Mouse (Mus musculus) limb, embryonic 12.5 days (tissue): ENCODE results near the gene Ccdc62. TPM values are rescaled to one million over a fixed set of nuclear protein-coding genes. Genes with fewer than 3 reads are reported as not detected.

ENCODE experiments used
- ATAC-seq: fragments of 200-750 bp; cut with Nextera tagmentation; 2 replicates; pipeline ENCODE4 v1.8.0; 2017; ENCODE audit warnings: low read depth, moderate TSS enrichment; ENCODE audit not compliant: insufficient number of reproducible peaks, insufficient read depth, low FRiP score, low TSS enrichment
- H3K27ac ChIP-seq: fragments of 300-500 bp; sonication (generic); 2 replicates; pipeline ENCODE4 v1.5.1; 2016; ENCODE audit warnings: mild to moderate bottlenecking, moderate library complexity
- H3K27me3 ChIP-seq: fragments of 300-500 bp; sonication (generic); 2 replicates; pipeline ENCODE4 v1.6.1; 2016; ENCODE audit warnings: mild to moderate bottlenecking, moderate library complexity
- H3K36me3 ChIP-seq: fragments of 300-500 bp; sonication (generic); 2 replicates; pipeline ENCODE4 v1.6.1; 2016; ENCODE audit warnings: mild to moderate bottlenecking, moderate library complexity
- H3K4me1 ChIP-seq: fragments of 300-500 bp; sonication (generic); replicated peaks from 2 replicates; pipeline ENCODE4 v1.6.1; 2016
- H3K4me2 ChIP-seq: fragments of 300-500 bp; sonication (generic); 2 replicates; pipeline ENCODE4 v1.6.1; 2016; ENCODE audit warnings: mild to moderate bottlenecking, moderate library complexity
- H3K4me3 ChIP-seq: fragments of 300-500 bp; sonication (generic); replicated peaks from 2 replicates; pipeline ENCODE4 v1.5.1; 2016; ENCODE audit warnings: mild to moderate bottlenecking
- H3K9ac ChIP-seq: fragments of 300-500 bp; sonication (generic); replicated peaks from 2 replicates; pipeline ENCODE4 v1.6.1; 2016; ENCODE audit warnings: mild to moderate bottlenecking, moderate library complexity
- H3K9me3 ChIP-seq: fragments of 300-500 bp; sonication (generic); 2 replicates; pipeline ENCODE4 v1.6.1; 2016; ENCODE audit warnings: mild to moderate bottlenecking, moderate library complexity
- WGBS: fragments of 180-500 bp; shearing (Covaris S2); methylation state at CpG from one replicate; pipeline ENCODE4 v1.1.7; 2016; 5-methylcytosine and 5-hydroxymethylcytosine counted together
- polyA plus RNA-seq: library from polyadenylated mRNA; unstranded; fragments of >200 nt; fragmentation: Nextera tagmentation; extraction: Ambion mirVana; gene quantifications from 2 replicates; pipeline ENCODE4 v1.2.1, GENCODE M21; 2016

Gene Ccdc62
- polyA plus RNA-seq, 1 experiment from 2014 or later = 5.9 TPM

DNA sequence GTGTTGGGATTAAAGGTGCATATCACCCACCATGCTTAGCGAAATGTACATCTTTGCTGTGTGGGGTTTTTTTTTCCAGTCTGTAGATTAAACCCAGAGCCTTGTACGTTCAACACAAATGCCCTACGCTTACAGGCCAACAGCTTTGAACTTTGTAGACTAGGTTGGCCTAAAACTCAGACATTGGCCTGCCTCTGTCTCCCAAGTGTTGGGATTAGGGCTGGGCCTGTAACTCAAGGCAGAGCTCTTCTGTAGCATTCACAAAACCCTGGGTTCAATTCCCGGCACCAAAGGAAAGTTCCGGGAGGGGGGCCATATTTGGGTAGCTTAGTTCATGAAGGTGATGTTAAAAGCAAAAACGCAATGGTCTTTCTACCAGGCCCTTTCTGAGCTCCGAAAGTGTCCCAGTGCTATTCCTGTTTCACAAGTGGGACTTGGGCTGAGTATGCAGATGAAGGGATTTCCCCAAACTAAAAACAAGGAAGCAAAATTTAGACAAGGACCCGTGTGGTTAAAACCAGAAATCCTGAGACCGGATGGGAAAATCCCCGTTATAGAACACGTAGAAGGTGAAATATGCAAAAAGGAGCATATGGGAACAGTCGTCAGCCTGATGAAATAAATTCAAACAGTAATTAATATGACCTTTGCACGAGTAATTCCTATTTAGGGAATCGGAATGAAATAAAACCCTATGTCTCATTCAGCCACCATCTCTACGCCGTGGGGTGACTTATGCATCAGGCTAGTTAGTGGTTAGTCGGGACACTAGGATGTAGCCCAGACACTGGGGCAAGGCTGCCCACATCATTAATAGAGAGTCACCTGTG is 24.1 kb upstream of the Ccdc62 start:
- H3K36me3 ChIP-seq = peaks cover 32% of the 10 kb centered on the region
- WGBS = 71% methylated on average over 17 of the region's 17 CpGs
- no peak overlapping the region for H3K27ac ChIP-seq

DNA sequence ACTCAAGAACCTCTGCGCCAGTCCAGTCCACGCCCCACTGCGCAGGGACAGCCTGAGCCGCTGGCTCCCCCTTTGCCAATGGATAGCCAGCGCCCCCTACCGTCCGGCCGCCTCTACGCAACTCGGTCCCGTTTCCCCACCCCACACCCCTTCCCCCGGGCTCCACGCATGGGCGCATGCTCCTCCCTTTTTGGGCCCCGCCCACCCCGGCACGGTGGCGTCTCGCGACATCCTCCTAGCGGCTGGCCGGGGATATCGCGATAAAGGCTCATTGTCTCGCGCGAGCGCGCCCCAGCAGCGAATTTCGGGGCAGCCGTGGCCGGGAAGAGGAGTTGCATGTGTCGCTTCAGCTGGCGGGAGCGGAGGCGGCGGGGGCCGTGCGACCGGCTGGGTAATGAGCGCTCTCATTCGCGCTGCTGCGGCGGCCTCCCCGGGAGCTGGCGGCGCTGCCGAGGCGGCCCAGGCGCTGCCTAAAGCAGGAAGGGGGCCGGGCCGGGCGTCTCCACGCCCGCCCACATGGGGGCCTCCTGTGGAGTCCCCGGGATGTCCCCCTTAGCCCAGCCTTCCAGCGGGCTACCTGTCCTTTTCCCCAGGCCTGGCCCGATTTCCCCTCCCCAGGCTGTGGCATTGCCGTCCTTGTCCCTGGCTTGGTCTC is 23.4 kb upstream of the Ccdc62 start, which contains the start of gene Denr:
TSS of gene Denr (plus strand) at position 200 of the 655 bp plus-strand sequence.
- Histone ChIP-seq H3K27me3 (no peaks in the 10 kb centered on the region), H3K36me3 (peaks cover 39% of the 10 kb centered on the region), H3K9ac (peak within 1 kb of the TSS; percentile 98), H3K27ac (peak within 1 kb of the TSS; percentile 87), H3K9me3 (no peaks in the 10 kb centered on the region), H3K4me1 (peaks cover 10% of the 10 kb centered on the region), H3K4me2 (peak within 1 kb of the TSS; percentile 85), H3K4me3 (peak within 1 kb of the TSS; percentile 95)
- ATAC-seq = peak; percentile 94
- WGBS = under 1% methylated on average over 61 of the region's 61 CpGs

More for the DNA sequence above, 24.1 kb upstream of the Ccdc62 start:
- H3K4me1 ChIP-seq = peaks cover 10% of the 10 kb centered on the region
- no peaks in the 10 kb centered on the region for H3K9me3 ChIP-seq
- H3K4me3 ChIP-seq = peak overlapping the region; percentile 95; the same call in 1 of the 2 replicates
- H3K9ac ChIP-seq = no peak overlapping the region
- H3K4me2 ChIP-seq = peak overlapping the region; percentile 37
- H3K27me3 ChIP-seq = no peaks in the 10 kb centered on the region
- ATAC-seq = no peak

GRCm38 (mm10) chr5:123907631-123907977 is 22.9 kb upstream of the Ccdc62 start:
- peak overlapping the region; percentile 87 for H3K27ac ChIP-seq
- H3K4me2 ChIP-seq = peak overlapping the region; percentile 85
- H3K27me3 ChIP-seq = no peaks in the 10 kb centered on the region
- H3K9me3 ChIP-seq = no peaks in the 10 kb centered on the region
- H3K9ac ChIP-seq = peak overlapping the region; percentile 98
- WGBS = 7% methylated on average over 10 of the region's 10 CpGs
- peaks cover 10% of the 10 kb centered on the region for H3K4me1 ChIP-seq
- no peak for ATAC-seq
- peak overlapping the region; percentile 95 for H3K4me3 ChIP-seq
- H3K36me3 ChIP-seq = peaks cover 44% of the 10 kb centered on the region

- H3K36me3 ChIP-seq = peaks cover 95% of the 10 kb centered on the region
- H3K9me3 ChIP-seq = no peaks in the 10 kb centered on the region
- H3K9ac ChIP-seq = no peak overlapping the region
- ATAC-seq = no peak
- no peak overlapping the region for H3K4me2 ChIP-seq
- WGBS = 89% methylated on average over 3 of the region's 3 CpGs
- no peaks in the 10 kb centered on the region for H3K4me1 ChIP-seq
- H3K27ac ChIP-seq = no peak overlapping the region
- no peak overlapping the region for H3K4me3 ChIP-seq
- H3K27me3 ChIP-seq = no peaks in the 10 kb centered on the region
Observed at GRCm38 (mm10) chr5:123914852-123915251, 15.6 kb upstream of the Ccdc62 start.

DNA sequence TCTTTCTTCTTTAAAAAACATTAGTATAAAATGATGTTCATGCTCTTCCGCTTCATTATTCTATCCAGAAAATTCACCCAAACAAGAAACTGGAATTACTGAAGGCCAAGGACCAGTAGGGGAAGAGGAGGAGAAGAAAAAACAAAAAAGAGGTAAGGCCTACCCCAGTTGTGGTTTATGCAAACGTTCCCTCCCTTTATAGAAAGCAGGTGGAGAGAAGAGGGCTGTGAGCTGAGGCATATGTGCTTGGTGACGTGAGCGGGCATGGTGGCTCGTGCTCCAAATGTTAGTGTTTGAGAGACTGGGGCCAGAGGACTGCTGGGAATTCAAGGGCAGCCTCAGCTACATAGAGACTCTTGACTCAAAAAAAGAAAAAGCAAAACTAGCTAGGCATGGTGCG is 8.4 kb upstream of the Ccdc62 start:
- H3K27me3 ChIP-seq = no peaks in the 10 kb centered on the region
- H3K4me2 ChIP-seq = no peak overlapping the region
- H3K4me3 ChIP-seq = no peak overlapping the region
- H3K9ac ChIP-seq = no peak overlapping the region
- no peaks in the 10 kb centered on the region for H3K4me1 ChIP-seq
- H3K36me3 ChIP-seq = peaks cover 93% of the 10 kb centered on the region
- WGBS = 89% methylated on average over 6 of the region's 6 CpGs
- ATAC-seq = no peak
- no peak overlapping the region for H3K27ac ChIP-seq
- no peaks in the 10 kb centered on the region for H3K9me3 ChIP-seq

GRCm38 (mm10) chr5:123927118-123927517 is 3.4 kb upstream of the Ccdc62 start, which contains the start of gene Gm43518:
Gene Gm43518 (plus strand): TSS chr5:123927418.
- no peak within 1 kb of the TSS for H3K4me2 ChIP-seq
- H3K27me3 ChIP-seq = no peaks in the 10 kb centered on the region
- H3K27ac ChIP-seq = no peak within 1 kb of the TSS
- H3K4me3 ChIP-seq = no peak within 1 kb of the TSS
- no peak for ATAC-seq
- peaks cover 67% of the 10 kb centered on the region for H3K36me3 ChIP-seq
- peaks cover 3% of the 10 kb centered on the region; the same call in 1 of the 2 replicates for H3K4me1 ChIP-seq
- no peaks in the 10 kb centered on the region for H3K9me3 ChIP-seq
- H3K9ac ChIP-seq = no peak within 1 kb of the TSS
- 95% methylated on average over 9 of the region's 9 CpGs for WGBS

GRCm38 (mm10) chr5:123931131-123931530 is 652 bp downstream of the Ccdc62 start:
- Histone ChIP-seq H3K4me1 (peaks cover 3% of the 10 kb centered on the region; the same call in 1 of the 2 replicates), H3K27me3 (no peaks in the 10 kb centered on the region), H3K4me3 (peak overlapping the region; percentile 74), H3K9ac (peak overlapping the region; percentile 89), H3K4me2 (peak overlapping the region; percentile 67), H3K36me3 (peaks cover 27% of the 10 kb centered on the region), H3K27ac (no peak overlapping the region), H3K9me3 (no peaks in the 10 kb centered on the region)
- WGBS = 47% methylated on average over 13 of the region's 13 CpGs
- ATAC-seq = no peak

- Histone ChIP-seq H3K36me3 (peaks cover 9% of the 10 kb centered on the region), H3K27me3 (no peaks in the 10 kb centered on the region), H3K9ac (no peak overlapping the region), H3K4me1 (peaks cover 3% of the 10 kb centered on the region; the same call in 1 of the 2 replicates), H3K4me3 (no peak overlapping the region), H3K4me2 (no peak overlapping the region), H3K27ac (no peak overlapping the region), H3K9me3 (no peaks in the 10 kb centered on the region)
- no peak for ATAC-seq
Observed at GRCm38 (mm10) chr5:123932927-123933326, 2.4 kb downstream of the Ccdc62 start.

- H3K9me3 ChIP-seq = no peaks in the 10 kb centered on the region
Observed at GRCm38 (mm10) chr5:123933556-123933955, 3.1 kb downstream of the Ccdc62 start.

GRCm38 (mm10) chr5:123933957-123934591 is 3.6 kb downstream of the Ccdc62 start:
- WGBS = 38% methylated on average over 18 of the region's 18 CpGs
- H3K4me2 ChIP-seq = no peak overlapping the region

More at GRCm38 (mm10) chr5:123933556-123933955, 3.1 kb downstream of the Ccdc62 start:
- Histone ChIP-seq H3K27ac (no peak overlapping the region), H3K4me3 (no peak overlapping the region), H3K36me3 (peaks cover 3% of the 10 kb centered on the region), H3K4me1 (peaks cover 3% of the 10 kb centered on the region; the same call in 1 of the 2 replicates), H3K9ac (no peak overlapping the region), H3K27me3 (no peaks in the 10 kb centered on the region), H3K4me2 (no peak overlapping the region)
- WGBS = 88% methylated on average over 12 of the region's 12 CpGs
- ATAC-seq = no peak

GRCm38 (mm10) chr5:123935931-123936330 is 5.5 kb downstream of the Ccdc62 start:
- no peak for ATAC-seq
- Histone ChIP-seq H3K9me3 (no peaks in the 10 kb centered on the region), H3K9ac (no peak overlapping the region), H3K4me1 (peaks cover 3% of the 10 kb centered on the region; the same call in 1 of the 2 replicates), H3K36me3 (no peaks in the 10 kb centered on the region), H3K4me2 (no peak overlapping the region), H3K4me3 (no peak overlapping the region), H3K27me3 (no peaks in the 10 kb centered on the region), H3K27ac (no peak overlapping the region)
- 90% methylated on average over 5 of the region's 5 CpGs for WGBS

More at GRCm38 (mm10) chr5:123933957-123934591, 3.6 kb downstream of the Ccdc62 start:
- peaks cover 3% of the 10 kb centered on the region for H3K36me3 ChIP-seq
- H3K9ac ChIP-seq = no peak overlapping the region
- no peaks in the 10 kb centered on the region for H3K27me3 ChIP-seq
- peaks cover 3% of the 10 kb centered on the region; the same call in 1 of the 2 replicates for H3K4me1 ChIP-seq
- H3K27ac ChIP-seq = no peak overlapping the region
- no peaks in the 10 kb centered on the region for H3K9me3 ChIP-seq
- no peak for ATAC-seq
- no peak overlapping the region for H3K4me3 ChIP-seq
